Mouse (Mus musculus): ENCODE measurements at regions not wholly inside any gene's neighbourhood (a gene's known extent, or its start where the extent isn't known, plus 50 kb on each side); places are given as distances from the start of the nearest gene placed in this dataset.
A peak's percentile ranks its signal among the peaks of the same experiment; 100 is the strongest.
"Not testable (repeated sequence)": the region's sequence is repeated elsewhere in the genome, so short reads cannot be mapped to it uniquely, and the experiment has no call there.

DNA sequence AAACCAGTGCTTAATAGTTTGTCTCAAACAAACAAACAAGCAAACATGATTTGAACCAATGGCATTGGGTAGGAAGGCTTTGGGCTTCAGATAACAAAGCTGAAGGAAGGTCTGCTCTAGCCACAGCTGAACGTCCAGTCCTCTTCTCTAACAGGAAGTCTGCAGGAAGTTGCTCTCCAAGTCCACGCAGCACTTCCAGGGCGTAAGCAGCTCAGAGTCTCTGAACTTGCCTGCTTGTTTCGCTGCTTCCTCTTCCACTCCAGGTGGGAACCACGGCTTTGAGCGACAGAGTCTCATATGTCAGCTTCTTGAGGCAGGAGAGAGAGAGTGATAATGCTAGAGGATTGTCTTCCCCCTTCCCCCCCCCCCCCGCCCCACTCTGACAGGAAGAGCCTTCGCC, 123.6 kb downstream of the Tnfrsf21 start:
- Histone ChIP-seq H3K27me3 (ENCODE audit: control insufficient read depth, insufficient read depth, low read length) (no peaks in the 10 kb centered on the region), H3K4me3 (ENCODE audit: extremely low read depth, insufficient read depth, insufficient read length) (peak overlapping the region; percentile 34; the same call in 1 of the 2 replicates), H3K27ac (ENCODE audit: insufficient read depth, low read length) (no peak overlapping the region), H3K4me1 (ENCODE audit: control insufficient read depth, insufficient read depth, insufficient read length) (no peaks in the 10 kb centered on the region; the same call in 1 of the 2 replicates), H3K36me3 (ENCODE audit: control insufficient read depth, insufficient read depth, low read length) (no peaks in the 10 kb centered on the region)
- no peak for DNase-seq (ENCODE audit: low read depth in 1 of 2, low spot score in 2 of 2)
- TF ChIP-seq POLR2A (IDR thresholded peaks at IDR 0.05; ENCODE audit: low read depth, low read length) = no peak
- TF ChIP-seq CTCF (IDR thresholded peaks at IDR 0.05; ENCODE audit: extremely low read depth, insufficient read depth, insufficient read length, insufficient replicate concordance) = no peak
- 9% methylated on average over 7 of the region's 8 CpGs for WGBS

DNA sequence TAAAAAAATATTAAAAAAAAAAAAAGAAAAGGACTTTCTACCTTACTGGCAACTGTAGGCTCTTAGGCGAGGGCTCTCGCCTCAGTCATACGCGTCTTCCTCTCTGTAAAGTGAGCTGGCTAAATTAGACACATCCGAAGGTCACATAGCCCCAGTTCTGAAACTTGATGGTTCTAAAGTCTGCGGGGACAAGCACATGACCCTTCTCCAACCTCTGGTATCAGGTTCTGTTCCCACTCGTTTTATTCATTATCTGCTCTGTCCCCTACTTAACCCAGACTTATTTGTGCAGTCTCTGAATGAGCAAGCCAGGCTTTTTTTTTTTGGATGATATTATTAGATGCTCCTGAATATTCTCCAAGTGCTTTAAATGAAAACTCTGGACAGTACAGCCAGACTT, 125.4 kb downstream of the Tnfrsf21 start:
- DNase-seq (ENCODE audit: low read depth in 1 of 2, low spot score in 2 of 2) = no peak
- TF ChIP-seq POLR2A (IDR thresholded peaks at IDR 0.05; ENCODE audit: low read depth, low read length) = no peak
- no peak for TF ChIP-seq CTCF (IDR thresholded peaks at IDR 0.05; ENCODE audit: extremely low read depth, insufficient read depth, insufficient read length, insufficient replicate concordance)
- WGBS = 91% methylated on average over 7 of the region's 7 CpGs
- Histone ChIP-seq H3K4me3 (ENCODE audit: extremely low read depth, insufficient read depth, insufficient read length) (no peak overlapping the region), H3K27ac (ENCODE audit: insufficient read depth, low read length) (no peak overlapping the region), H3K36me3 (ENCODE audit: control insufficient read depth, insufficient read depth, low read length) (no peaks in the 10 kb centered on the region), H3K4me1 (ENCODE audit: control insufficient read depth, insufficient read depth, insufficient read length) (no peaks in the 10 kb centered on the region; the same call in 1 of the 2 replicates), H3K27me3 (ENCODE audit: control insufficient read depth, insufficient read depth, low read length) (no peaks in the 10 kb centered on the region)

DNA sequence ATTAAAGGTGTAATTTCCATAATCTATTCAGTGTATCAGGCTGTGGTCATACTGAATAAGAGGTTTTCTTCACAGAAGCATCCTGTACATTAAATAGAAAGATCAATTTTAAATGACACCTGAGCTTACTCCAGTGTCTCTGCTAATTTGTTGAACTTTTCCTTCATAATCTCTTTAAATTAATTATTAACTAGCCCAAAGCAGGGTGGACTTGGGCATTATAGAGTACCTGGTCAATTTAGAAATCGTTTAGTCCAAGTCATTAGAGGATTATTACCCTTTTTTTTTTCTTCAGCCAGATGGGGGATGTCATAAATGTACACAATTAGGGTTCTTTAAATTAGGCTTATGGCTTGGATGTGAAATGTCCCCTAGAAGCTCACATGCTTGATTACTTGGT, 124.4 kb upstream of the Adgrf1 start:
- no peak overlapping the region for H3K4me3 ChIP-seq (ENCODE audit: extremely low read depth, insufficient read depth, insufficient read length)
- no peak for DNase-seq (ENCODE audit: low read depth in 1 of 2, low spot score in 2 of 2)
- TF ChIP-seq CTCF (IDR thresholded peaks at IDR 0.05; ENCODE audit: extremely low read depth, insufficient read depth, insufficient read length, insufficient replicate concordance) = no peak
- no peak for TF ChIP-seq POLR2A (IDR thresholded peaks at IDR 0.05; ENCODE audit: low read depth, low read length)
- H3K4me1 ChIP-seq (ENCODE audit: control insufficient read depth, insufficient read depth, insufficient read length) = no peaks in the 10 kb centered on the region
- no peaks in the 10 kb centered on the region for H3K27me3 ChIP-seq (ENCODE audit: control insufficient read depth, insufficient read depth, low read length)
- no peak overlapping the region for H3K27ac ChIP-seq (ENCODE audit: insufficient read depth, low read length)
- no peaks in the 10 kb centered on the region for H3K36me3 ChIP-seq (ENCODE audit: control insufficient read depth, insufficient read depth, low read length)
- 82% methylated on average over 1 of the region's 1 CpGs for WGBS

DNA sequence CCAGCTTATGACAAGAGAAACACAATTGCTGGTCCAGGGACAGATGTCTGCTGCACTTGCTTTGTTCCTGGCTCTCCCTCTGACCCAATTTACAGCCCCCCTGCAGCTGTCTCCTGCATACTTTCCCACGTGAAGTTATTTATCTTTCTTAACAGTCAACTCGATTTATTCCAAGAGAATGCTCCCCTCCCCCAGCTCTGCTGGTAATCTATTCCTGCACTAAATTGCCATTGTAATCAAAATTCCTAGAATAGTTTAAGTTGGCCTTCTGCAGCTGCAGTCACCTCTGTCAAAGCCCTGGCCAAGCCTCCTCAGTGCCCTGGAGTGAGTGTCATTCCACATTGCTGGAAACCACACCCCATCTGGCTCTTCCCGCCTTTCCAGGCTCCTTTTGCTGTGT, 122.2 kb upstream of the Adgrf1 start:
- 61% methylated on average over 3 of the region's 3 CpGs for WGBS
- H3K27ac ChIP-seq (ENCODE audit: insufficient read depth, low read length) = no peak overlapping the region
- DNase-seq (ENCODE audit: low read depth in 1 of 2, low spot score in 2 of 2) = no peak
- no peaks in the 10 kb centered on the region for H3K4me1 ChIP-seq (ENCODE audit: control insufficient read depth, insufficient read depth, insufficient read length)
- H3K36me3 ChIP-seq (ENCODE audit: control insufficient read depth, insufficient read depth, low read length) = no peaks in the 10 kb centered on the region
- H3K4me3 ChIP-seq (ENCODE audit: extremely low read depth, insufficient read depth, insufficient read length) = no peak overlapping the region
- TF ChIP-seq CTCF (IDR thresholded peaks at IDR 0.05; ENCODE audit: extremely low read depth, insufficient read depth, insufficient read length, insufficient replicate concordance) (no peak), POLR2A (IDR thresholded peaks at IDR 0.05; ENCODE audit: low read depth, low read length) (no peak)
- no peaks in the 10 kb centered on the region for H3K27me3 ChIP-seq (ENCODE audit: control insufficient read depth, insufficient read depth, low read length)

DNA sequence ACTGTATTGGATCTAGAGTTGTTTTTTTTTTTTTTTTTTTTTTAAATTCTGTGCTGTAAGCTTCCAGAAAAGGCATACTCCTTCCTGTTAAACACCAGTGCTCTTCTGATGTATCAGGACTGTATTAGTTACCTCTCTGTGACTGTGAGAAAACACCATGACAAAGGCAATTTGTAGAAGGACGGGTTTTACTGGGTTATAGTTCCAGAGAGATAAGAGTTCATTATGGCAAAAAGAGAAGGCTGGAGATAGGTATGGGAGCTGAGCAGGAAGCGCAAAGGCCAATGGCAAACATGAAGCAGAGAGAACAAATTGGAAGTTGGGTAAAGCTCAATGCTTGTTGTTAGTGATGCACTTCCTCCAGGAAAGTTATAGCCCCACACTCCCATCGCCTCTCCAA, 117.5 kb upstream of the Adgrf1 start:
- WGBS = 86% methylated on average over 3 of the region's 3 CpGs
- no peaks in the 10 kb centered on the region for H3K36me3 ChIP-seq (ENCODE audit: control insufficient read depth, insufficient read depth, low read length)
- H3K27ac ChIP-seq (ENCODE audit: insufficient read depth, low read length) = no peak overlapping the region
- TF ChIP-seq POLR2A (IDR thresholded peaks at IDR 0.05; ENCODE audit: low read depth, low read length) (no peak), CTCF (IDR thresholded peaks at IDR 0.05; ENCODE audit: extremely low read depth, insufficient read depth, insufficient read length, insufficient replicate concordance) (no peak)
- H3K4me3 ChIP-seq (ENCODE audit: extremely low read depth, insufficient read depth, insufficient read length) = no peak overlapping the region
- DNase-seq (ENCODE audit: low read depth in 1 of 2, low spot score in 2 of 2) = no peak
- H3K4me1 ChIP-seq (ENCODE audit: control insufficient read depth, insufficient read depth, insufficient read length) = no peaks in the 10 kb centered on the region
- H3K27me3 ChIP-seq (ENCODE audit: control insufficient read depth, insufficient read depth, low read length) = no peaks in the 10 kb centered on the region

DNA sequence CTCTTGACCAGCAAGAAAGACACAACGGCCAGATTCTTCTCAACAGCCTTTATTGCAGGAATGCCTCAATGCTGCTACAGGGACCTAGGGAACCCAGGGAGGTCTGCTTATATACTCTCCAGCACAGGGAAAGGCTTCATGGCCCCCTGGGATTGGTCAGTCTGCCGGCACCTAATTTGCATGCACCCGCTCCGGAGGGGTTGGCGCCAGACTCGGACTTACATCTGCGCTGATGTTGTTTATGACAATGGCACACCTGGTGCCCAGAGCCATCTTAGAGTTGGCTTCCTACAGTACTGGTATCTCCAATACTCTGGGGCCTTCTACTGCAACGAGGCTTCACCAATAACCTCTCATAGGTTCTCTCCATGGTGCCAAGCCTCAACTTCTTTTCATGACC, 114.9 kb upstream of the Adgrf1 start:
- H3K36me3 ChIP-seq (ENCODE audit: control insufficient read depth, insufficient read depth, low read length); DNase-seq (ENCODE audit: low read depth in 1 of 2, low spot score in 2 of 2); H3K4me3 ChIP-seq (ENCODE audit: extremely low read depth, insufficient read depth, insufficient read length); H3K4me1 ChIP-seq (ENCODE audit: control insufficient read depth, insufficient read depth, insufficient read length); H3K27me3 ChIP-seq (ENCODE audit: control insufficient read depth, insufficient read depth, low read length); H3K27ac ChIP-seq (ENCODE audit: insufficient read depth, low read length): not testable (repeated sequence)
- WGBS = 90% methylated on average over 8 of the region's 8 CpGs

DNA sequence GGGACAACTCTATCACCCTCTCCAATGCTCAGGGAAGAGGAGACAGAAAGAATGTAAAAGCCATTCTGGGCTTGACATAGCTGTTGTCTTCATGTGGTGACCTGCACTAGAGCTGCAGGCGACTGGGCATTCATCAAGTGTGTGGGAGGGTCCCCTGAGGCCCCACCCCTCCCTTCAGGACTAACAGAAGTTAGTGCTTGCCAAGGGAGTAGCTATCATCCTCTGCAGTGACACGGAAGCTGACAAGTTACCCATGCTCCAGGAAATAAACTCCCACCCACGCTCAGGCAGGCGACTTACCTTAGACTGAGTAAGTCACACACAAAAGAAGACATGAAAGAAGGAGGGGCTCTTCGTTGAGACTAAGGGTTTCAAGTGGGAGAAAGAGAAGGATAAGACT, 114.0 kb upstream of the Adgrf1 start:
- Histone ChIP-seq H3K4me3 (ENCODE audit: extremely low read depth, insufficient read depth, insufficient read length) (no peak overlapping the region), H3K27me3 (ENCODE audit: control insufficient read depth, insufficient read depth, low read length) (no peaks in the 10 kb centered on the region), H3K27ac (ENCODE audit: insufficient read depth, low read length) (no peak overlapping the region), H3K36me3 (ENCODE audit: control insufficient read depth, insufficient read depth, low read length) (no peaks in the 10 kb centered on the region), H3K4me1 (ENCODE audit: control insufficient read depth, insufficient read depth, insufficient read length) (no peaks in the 10 kb centered on the region)
- 59% methylated on average over 5 of the region's 5 CpGs for WGBS
- DNase-seq (ENCODE audit: low read depth in 1 of 2, low spot score in 2 of 2) = no peak
- TF ChIP-seq POLR2A (IDR thresholded peaks at IDR 0.05; ENCODE audit: low read depth, low read length) (no peak), CTCF (IDR thresholded peaks at IDR 0.05; ENCODE audit: extremely low read depth, insufficient read depth, insufficient read length, insufficient replicate concordance) (no peak)
